Mouse (Mus musculus) mammary gland, adult 2 months (tissue): ENCODE data around the gene Nf2. TPM values are rescaled to one million over a fixed set of nuclear protein-coding genes. Genes with fewer than 3 reads are reported as not detected.

Source experiments
- polyA plus RNA-seq: library from polyadenylated mRNA; depleted of rRNA; stranded (reverse); fragments of >200 nt; gene quantifications from 2 replicates; pipeline ENCODE4 v1.2.3, GENCODE M21; 2012; ENCODE audit warnings: low replicate concordance; rRNA removed

The Nf2 gene
- 47.4 and 61.4 TPM in 2 replicates for polyA plus RNA-seq

DNA sequence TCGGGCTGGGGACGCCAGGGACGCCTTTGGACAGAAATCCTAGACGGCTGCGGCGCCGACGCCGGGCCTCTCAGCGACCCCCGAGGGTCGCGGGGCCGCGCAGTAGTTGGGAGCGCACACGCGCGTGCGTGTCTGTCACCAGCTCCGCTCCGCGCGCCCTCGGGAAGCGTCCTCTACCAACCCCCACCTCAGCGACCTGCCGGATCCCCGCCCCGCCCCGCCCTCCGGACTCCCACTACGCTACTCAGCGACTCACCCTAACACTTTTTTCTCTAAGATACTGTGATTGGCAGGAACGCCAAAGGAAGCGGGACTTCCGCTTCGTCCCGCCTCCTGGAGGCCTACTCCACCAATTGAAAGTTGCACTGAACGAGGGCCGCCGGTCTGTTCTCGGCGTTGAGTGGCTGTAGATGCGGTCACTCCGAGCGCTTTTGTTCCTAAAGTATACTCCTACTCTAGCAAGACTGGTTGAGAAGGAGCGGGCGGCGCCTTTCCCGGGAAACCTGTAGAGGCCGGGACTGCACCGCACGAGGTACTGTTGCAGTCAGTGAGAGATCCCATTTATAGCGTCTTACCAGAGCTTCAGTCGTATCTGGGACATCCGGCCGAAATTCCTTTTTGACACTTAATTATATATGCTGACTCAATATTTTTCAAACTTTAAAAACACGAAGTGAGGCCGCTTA is at the start of gene Nf2:
Gene Nf2 (minus strand): TSS at position 279 of the 686 bp plus-strand sequence.

DNA sequence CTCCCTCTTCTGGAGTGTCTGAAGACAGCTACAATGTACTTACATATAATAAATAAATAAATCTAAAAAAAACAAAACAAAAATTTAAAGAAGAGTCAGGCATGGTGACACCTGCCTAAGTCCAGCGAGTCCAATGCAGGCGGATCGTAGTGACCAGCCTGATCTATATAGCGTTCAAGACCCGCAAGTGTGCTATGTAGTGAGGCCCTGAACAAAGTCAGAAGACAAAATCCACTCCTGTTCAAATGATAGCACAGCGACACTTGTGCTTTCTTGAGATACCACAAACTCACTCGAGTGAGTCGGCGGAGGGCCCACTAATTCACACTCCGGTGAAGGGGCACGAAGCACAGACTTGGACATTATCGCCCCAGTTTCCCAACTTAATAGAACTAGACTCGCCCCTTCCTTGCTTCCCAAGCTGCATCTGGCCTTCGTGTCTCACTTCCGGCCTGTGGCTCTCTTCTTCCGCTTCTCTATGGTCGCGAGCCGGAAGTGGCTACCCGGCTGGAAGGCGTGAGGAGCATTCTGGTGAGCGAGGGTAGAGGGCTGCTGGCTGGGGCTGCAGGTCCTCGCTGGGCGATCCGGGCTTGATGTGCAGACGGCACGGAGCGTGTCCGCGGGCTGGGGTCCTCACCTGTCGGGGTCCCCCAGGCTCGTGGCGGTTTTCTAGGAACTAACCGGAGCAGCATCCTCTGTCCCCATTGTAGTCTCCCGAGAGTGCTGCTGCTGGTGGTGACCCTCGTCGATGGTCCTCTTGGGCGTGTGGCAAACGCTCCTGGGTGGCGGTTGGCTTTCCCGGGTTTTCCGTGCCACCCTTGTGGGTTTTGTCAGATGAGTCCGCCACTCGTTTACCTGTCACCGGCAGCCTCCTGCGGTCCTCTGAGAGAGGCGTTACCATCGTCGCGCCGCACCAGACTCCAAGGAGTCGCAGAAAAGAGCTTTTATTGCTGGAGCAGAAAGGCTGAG is 45.8 kb upstream of the Nf2 start, which contains the start of gene Thoc5:
Gene Thoc5 (plus strand): TSS at position 473 of the 969 bp plus-strand sequence.

DNA sequence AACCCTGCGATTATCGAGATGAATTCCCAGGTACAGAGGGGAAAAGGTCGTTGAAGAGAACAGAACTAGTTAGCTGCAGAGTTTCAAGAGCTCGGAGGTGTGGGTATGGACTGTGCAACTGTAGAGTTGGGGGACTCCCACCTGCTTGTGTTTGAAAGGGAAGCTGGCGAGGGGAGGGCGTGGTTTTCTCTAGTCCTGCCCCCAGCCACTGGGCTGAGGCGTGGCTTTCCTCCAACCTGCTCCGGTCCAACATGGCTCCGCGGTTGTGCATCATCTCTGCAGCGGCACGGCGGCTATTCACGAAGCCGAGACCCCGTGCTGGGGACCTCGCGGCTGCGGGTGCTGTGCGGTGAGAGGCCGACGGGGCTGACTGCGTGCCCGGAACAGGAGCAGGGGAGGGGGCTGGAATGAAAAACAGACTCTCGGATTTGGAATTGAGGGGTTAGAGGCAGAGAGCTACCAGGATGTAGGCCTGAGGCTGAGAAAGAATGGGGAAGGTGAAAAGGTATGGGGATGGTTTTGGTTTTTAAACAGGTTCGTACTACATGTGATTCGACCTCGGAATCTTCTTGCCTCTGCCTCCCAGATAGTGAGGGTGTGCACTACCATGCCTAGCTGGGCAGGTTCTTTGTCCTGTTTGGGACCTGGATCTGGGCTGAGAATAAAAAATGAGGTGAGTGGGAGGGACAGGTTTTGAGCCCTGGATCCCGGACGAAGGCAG is 24.6 kb upstream of the Nf2 start, which contains the start of gene Nipsnap1:
Gene Nipsnap1 (plus strand): TSS at position 197 of the 721 bp plus-strand sequence.

DNA sequence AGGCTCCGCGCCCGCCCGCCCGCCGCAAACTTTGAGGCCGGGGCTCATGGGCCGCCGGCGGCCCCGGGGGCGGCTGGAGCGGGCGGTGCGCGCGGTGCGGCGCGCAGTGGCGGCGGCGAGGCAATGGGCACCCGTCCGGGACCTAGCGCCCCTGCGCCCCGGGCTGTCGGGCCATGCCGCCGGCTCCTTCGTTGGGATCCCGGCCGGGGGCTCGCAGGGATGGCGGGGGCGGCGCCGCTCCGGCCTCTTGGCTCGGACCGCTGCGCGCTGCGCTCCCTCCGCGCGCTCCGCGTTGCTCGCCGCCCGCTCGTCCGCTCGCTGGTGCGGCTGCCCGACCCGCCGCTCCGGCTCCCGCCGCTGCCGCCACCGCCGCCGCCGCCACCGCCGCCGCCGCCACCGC is 102.6 kb downstream of the Nf2 start, which contains the start of gene Cabp7:
Gene Cabp7 (minus strand): TSS at position 46 of the 400 bp plus-strand sequence.

Other genes starting within 250 kb of the Nf2 start
- gene Gm11032, start 229.5 kb downstream of the Nf2 start, polyA plus RNA-seq: not detected in 2 replicates
- gene Ascc2, start 211.8 kb downstream of the Nf2 start, polyA plus RNA-seq: 11.5 and 13.5 TPM in 2 replicates
- gene Uqcr10, start 145.2 kb downstream of the Nf2 start, polyA plus RNA-seq: 1,157 and 1,279 TPM in 2 replicates
- gene Zmat5, start 144.9 kb downstream of the Nf2 start, polyA plus RNA-seq: 38.9 and 49.6 TPM in 2 replicates
- 0.20 TPM in 1 of 2 replicates, not detected in the other for gene Cabp7, start 102.8 kb downstream of the Nf2 start, polyA plus RNA-seq
- gene Nipsnap1, start 24.4 kb upstream of the Nf2 start, polyA plus RNA-seq: 16.5 and 18.3 TPM in 2 replicates
- gene Thoc5, start 45.8 kb upstream of the Nf2 start, polyA plus RNA-seq: 14.5 and 19.3 TPM in 2 replicates
- 0.36 and 1.4 TPM in 2 replicates for gene Nefh, start 98.5 kb upstream of the Nf2 start, polyA plus RNA-seq
- gene Ap1b1, start 137.3 kb upstream of the Nf2 start, polyA plus RNA-seq: 92.1 and 96.8 TPM in 2 replicates
- gene Rasl10a, start 208.6 kb upstream of the Nf2 start, polyA plus RNA-seq: 5.0 and 6.0 TPM in 2 replicates
- gene Gas2l1, start 215.8 kb upstream of the Nf2 start, polyA plus RNA-seq: 65.3 and 117 TPM in 2 replicates
- gene Rhbdd3, start 249.4 kb upstream of the Nf2 start, polyA plus RNA-seq: 37.3 and 48.5 TPM in 2 replicates
- 405 and 472 TPM in 2 replicates for gene Ewsr1, start 249.7 kb upstream of the Nf2 start, polyA plus RNA-seq